Mouse (Mus musculus) lung, postnatal 4 days (tissue): ENCODE measurements around the gene Rrp15.
"Not testable (repeated sequence)": the region's sequence is repeated elsewhere in the genome, so short reads cannot be mapped to it uniquely, and the experiment has no call there.

Experiments
- DNase-seq, 2 experiments: peaks; one replicate each; pipeline ENCODE4 v3.0.0; 2021

Gene Rrp15

DNA sequence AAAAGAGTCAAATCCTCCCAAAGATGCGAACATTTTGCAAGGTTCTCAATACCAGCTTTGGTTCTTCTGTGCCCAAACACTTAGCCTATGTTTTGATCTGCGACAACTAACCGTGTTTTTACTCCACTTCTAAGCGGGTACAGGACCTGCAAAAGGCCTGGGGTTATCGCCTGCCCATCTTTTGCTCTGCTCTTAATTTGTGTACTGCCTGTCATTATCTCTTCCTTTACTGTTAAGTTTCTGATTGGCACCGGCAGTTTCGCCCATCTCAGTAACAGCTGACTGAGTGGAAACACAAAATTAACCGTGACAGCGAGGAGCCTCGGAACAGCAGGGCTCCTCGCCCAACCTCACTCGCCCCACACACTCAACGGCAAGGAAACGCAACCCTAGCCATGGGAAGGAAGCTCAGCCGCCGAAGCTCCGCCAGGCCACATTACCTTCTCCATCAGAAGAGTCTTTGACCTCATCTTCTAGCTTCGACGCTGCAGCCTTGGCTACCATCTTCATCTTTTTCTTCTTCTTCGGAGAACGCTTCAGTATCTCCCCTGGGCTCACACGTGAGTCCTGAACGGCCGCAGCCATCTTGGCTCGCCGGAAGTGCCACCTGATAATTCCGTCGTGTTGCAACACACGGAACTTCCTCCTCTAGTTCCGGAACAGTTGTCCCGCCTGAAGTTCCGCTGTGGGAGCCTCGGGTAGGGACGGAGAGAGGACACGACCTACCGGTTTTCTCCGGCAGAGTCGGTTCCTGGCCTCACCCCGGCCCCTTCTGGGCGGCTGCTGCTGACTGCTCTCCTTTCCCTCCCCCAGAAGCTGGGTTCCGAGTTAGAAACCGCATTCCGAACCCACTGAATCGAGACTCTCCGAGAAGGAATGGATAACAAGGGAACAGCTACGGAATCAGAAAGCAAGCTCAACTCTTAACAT is at the start of gene Rrp15:
Gene Rrp15, minus strand, starts transcription at position 635 of the 930 bp plus-strand sequence.
- peak; percentile 90 to 92 for DNase-seq

DNA sequence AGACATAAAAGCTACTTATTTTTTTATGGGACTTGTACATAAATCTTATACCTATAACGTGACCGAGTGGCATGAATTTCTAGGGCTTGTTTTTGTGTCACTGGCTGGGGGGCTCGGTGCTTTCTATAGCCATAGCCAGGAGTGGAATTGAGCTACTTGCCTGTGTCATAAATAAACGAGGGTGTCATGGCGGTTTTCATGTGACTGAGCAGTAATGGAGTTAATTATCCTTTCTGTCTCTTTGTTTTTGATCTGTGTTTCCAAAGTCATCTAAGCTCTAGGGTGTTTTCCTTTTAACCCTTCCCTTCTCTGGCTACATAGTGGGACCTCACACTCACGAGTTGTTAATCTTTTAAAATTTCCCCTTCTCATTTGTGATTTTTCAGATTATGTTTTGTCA is 48.8 kb upstream of the Rrp15 start:
- DNase-seq = no peak

DNA sequence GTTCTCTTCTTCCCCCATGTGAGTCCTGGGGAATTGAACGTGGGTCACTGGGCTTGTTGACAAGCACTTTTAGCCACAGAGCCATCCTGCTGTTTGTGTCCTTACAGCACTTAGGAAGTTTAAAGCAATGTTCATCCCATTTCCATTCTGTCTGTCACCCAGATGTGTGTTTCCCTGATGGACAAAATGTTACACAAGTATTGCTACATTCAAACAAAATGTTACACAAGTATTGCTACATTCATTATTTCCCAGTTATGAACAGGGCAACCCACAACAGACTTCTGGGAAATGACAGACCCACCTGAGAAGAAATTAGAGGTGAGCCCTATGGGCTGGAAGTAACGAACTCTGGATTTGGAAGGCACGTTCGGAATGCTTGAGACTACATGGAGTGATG is 36.2 kb upstream of the Rrp15 start:
- DNase-seq = no peak

DNA sequence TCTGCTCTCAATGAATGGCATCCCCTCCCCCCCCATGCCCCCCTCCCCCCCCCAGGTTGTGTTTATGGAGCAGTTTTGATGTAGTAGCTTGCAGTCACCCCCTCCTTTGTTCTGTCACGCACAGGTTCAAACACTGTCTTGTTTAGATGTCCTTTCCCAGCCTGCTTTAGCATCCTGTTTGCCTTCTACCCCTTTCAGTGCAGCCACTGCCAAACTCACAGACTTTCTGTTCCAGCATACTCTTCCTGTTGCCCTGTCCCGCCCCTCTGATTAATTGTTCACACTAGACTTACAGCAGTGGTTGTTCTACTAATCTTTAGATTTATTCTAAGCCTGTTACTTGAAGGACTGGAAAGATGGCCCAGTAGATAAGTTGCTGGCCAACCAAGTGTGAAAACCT is 31.7 kb upstream of the Rrp15 start:
- DNase-seq = peak; percentile 24 to 43

DNA sequence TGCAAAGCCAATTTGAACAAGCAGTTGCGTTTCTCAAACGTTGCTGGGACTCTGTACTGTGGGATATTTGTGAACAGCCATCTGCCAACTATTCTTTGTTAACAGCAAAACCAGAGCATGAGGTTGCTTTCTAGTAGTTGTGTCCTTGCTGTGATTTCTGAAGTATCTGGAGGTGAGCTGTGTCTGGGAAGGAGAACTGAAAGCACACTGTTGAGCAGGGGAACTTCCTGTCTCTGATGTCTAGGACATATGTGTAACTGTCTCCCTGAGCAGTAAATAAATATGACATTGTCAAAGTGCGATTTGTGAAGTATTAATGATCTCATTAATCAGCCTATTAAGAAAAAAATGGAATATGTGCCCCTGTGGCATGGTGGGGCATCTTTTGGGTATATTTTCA is 24.0 kb upstream of the Rrp15 start:
- no peak for DNase-seq

DNA sequence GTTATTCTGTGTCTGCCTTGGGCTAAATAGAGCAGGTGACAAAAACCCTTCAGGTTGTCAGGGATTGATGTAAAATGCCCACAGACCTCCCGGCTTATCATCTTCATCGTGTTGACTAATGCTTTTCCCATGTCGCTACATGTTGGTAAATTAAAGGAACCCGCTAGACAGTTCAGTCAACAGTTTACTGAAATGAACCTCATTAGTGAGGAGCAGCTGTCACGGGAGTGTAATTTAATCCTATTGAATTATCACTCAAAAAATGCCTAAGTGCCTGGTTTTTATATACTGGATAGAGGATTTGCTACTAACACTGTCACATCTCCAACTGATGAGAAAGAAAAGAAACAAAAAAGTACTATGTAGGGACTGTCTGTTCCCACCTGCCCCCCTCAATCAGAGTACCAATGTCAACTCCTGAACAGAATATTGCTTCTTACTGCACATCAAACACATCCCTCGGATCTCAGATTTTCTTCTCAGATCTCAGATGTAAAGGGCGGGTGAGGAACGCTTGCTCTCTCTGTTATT is 23.5 kb upstream of the Rrp15 start:
- DNase-seq = no peak

DNA sequence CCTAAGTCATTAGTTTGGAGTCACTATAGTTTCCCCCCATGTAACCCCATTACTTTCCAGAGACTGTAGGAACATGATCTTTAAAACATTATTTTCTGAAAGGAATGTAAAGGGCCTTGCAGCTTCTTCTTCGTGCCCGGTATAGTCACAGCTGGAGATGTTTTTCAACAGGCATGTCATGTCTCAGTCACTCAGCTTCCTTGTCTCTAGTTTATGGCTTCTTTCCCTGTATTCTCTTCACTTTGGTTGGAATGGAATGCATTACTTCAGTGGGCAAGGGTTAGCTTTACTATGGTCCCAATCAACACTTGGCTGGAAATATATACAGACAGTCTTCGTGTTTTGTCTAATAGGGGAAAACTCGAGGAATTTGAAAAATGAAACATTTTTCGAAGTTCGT is 22.8 kb upstream of the Rrp15 start:
- DNase-seq = no peak

DNA sequence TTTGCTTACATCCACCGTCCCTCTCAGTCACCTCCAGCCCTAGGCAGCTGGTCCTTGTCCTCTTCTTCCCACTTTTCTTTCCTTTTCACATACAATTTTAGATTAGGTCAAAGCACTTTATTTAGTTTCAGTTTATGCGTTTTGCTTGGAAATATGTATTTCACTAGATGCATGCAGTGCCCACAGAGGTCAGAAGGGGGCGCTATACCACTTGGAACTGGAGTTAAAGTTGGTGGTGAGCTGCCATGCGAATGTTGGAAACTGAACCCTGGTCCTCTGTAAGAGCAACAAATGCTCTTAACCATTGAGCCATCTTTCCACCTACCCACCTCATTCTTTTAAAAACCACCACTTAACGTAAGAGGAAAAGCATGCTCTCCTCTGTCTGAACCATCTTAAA is 21.5 kb upstream of the Rrp15 start:
- no peak for DNase-seq

DNA sequence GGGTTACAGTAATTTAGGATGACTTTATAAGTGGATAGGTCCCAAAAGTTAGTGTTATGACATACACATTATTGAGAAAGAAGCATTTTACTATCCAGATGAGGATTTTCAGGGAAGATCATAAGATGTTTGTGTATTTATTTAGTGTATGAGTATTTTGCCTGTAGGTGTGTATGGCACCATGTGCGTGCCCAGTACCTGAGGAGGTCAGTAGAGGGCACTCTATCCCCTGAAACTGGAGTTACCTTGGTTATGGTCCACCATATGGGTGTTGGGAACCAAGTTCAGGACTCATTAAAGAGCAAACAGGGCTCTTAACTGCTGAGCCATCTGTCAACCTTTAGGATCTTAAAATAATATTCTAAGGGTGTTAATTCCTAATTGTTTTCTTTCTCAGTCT is 19.2 kb upstream of the Rrp15 start:
- DNase-seq = no peak

DNA sequence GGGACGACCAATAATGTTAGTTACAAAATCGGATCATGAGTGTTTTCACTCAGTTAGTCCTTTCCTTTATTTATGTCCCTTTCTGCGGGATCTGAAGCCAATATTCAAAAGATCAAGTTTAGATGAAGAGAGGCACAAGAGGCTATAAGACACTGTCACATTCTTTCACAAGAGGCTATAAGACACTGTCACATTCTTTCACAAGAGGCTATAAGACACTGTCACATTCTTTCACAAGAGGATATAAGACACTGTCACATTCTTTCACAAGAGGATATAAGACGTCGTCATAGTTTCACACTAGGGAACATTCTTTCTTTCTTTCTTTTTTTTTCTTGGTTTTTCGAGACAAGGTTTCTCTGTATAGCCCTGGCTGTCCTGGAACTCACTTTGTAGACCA is 14.3 kb upstream of the Rrp15 start:
- not testable (repeated sequence) for DNase-seq

DNA sequence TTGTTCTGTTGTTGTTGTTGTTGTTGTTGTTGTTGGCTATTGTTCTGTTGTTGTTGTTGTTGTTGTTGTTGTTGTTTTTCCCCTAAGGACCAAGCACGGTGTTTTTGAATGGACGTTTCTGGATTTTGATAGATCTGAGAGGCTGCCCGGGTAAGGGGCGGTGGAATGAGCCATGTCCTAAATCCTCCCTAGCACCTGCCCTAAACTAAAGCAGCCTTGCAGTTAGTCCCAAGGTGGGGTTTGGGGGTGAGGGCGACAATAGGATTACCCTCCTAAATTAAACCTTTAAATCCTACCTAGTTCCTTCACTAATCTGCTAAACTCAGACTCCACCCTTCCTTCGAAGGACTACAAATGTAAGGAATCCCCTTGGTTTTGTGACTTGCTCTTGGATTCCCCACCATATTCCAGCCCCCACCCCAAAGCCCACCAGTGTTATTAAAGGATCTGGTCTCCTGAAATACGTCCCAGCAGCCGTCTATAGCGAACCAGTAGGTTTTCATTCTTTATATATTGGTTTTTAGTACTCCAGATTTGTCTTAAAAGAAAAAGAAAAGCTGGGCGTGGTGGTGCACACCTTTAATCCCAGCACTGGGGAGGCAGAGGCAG is 621 bp upstream of the Rrp15 start:
- no peak for DNase-seq

DNA sequence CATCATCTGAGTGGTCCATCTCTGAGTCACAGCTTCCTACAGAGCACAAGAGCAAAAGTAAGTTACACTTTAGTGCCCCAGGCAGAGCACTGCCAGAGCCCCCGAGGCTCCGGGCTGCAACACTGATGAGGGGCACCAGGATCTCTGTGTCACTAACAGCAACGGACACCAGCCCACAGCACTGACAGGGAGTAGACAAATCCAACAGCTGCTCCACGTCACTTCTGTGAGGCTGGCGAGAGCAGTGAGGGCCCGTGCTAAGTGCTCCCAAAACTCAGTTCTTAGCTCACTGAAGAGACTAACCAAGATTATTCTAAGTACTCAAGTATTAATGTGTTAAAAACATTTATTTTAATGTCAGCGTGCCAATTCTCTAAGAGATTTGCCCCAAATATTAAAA is 9.3 kb downstream of the Rrp15 start:
- no peak for DNase-seq

DNA sequence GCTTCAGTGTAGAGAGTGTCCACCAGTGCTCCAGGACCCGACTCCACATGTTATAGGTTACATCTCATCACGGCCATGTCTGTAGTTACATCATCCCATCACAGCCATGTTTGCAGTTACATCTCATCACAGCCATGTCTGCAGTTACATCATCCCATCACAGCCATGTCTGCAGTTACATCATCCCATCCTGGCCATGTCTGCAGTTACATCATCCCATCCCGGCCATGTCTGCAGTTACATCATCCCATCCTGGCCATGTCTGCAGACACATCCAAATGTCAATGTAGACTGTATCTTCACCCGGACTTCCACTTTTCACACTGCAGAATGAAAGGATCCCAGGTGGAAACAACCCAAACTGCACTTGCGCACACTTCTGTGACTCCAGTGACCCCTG is 13.6 kb downstream of the Rrp15 start:
- DNase-seq = no peak

DNA sequence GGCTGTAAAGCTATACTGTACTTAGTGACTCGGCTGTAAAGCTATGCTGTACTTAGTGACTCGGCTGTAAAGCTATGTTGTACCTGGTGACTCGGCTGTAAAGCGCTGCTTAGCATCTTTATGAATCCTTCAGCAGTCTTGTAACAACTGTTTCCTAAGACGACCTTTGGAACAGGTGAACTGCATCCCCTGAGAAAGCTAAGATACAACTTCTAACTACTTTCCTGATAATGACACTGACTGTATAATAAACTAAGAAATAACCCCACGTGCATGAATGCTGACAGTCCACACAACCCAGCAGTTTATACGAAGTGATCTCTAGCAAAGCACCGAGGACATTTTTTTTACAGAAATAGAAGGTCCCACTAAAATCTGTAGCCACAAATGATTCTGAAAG is 16.1 kb downstream of the Rrp15 start:
- DNase-seq = no peak

DNA sequence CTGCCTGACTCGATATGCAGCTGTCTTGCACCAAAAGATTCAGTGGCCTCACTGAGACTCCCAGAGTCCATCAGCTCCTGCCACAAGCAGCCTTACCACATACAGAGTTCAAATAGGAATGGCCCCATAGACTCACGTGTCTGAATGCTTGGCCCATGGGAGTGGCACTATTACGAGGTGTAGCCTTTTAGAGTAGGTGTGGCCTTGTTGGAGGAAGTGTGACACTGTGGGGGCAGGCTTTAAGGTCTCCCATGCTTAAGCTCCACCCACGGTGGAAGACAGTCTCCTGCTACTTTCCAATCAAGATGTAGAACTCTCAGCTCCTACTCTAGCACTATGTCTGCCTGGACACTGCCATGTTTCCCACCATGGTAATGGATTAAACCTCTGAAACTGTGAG is 20.4 kb downstream of the Rrp15 start:
- no peak for DNase-seq

DNA sequence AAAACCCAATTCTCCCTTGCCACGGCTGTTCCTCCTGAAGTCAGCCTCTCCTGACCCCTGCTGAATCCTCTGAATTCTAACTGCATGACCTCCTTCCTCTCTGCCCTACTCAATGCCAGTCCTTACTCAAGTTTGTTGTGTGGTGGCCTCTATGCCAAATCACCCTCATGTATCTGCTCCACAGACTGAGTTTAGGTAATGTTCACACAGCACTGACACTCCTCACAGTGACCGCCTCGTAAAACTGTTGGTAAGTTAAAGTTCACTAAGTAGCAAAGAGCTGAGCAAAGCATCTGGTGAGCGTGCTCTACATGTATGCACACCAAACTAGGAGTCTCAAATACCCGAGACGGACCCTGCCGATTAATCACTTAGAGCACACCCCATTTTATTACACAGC is 23.0 kb downstream of the Rrp15 start:
- DNase-seq = no peak

DNA sequence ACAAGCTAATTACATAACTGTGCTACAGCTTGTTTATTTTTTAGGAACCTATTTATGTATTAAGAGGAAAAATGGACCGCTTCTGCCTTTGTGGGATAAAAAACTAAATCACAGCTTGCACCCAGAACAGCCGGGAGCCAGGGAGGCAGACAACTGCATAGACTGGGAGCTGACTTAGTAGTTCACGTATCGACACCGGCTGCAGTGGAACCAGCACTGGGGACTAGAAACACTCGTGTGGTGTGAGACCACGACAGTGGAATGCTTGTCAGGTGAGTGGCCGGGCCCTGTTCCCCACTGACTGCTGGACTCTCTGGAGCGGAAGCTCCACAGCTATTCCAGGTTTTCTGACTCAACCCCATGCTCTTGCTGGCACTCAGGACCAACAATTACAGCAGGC is 26.9 kb downstream of the Rrp15 start:
- DNase-seq = no peak

DNA sequence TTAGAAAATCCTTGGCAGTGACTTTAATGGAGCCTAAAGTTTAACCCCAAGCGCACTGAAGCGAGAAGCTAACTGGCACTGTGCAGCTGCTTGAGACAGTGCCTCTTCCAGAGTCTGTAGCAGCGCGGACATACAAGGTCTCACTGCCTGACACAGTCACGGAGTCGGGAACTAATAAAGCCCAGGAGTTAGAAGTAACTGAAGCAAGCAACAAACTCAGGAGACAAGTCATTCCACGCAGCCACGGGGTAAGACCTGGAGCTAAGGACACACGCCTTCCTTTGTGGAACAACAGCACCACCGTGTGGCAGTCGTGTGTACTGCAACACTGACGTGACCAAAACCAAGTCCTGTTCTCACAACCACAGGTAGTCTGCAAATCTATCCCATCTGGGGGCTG is 27.3 kb downstream of the Rrp15 start:
- peak; percentile 78 to 86 for DNase-seq

DNA sequence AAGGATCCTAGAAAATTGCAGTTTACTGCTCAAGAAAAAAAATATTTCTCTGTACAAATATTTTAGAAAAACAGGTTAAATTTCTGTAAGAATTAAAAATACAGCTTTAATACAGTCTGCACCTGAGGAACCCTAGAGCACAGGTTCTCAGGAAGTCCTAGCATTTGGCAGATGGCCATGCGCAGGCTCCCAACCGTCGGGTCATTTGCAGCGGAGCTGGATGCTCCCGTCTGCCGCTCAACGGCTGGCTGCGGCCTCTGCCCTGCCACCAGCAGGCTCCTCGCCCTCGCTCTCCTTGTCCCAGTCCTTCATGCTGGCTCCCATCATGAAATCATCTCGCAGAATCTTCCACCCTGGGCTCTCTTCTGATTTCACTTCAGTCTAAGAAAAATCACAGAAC is 28.0 kb downstream of the Rrp15 start:
- DNase-seq = no peak

DNA sequence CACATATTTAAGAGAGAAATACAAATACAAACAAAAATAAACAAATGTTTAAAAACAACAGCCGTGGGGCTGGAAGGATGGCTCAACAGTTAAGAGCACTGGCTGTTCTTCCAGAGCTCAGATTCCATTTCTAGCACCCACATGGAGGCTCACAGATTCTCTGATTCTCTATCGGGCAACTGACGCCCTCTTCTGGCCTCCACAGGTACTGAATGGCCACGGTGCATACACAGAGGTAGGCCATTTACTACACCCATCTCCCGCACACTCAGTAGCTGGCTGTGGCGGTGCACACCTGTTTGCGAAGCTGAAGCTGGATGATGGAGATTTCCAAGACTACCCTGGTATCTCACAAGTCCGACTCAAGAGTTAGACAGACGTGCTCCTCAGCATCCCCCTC is 29.4 kb downstream of the Rrp15 start:
- DNase-seq = no peak

DNA sequence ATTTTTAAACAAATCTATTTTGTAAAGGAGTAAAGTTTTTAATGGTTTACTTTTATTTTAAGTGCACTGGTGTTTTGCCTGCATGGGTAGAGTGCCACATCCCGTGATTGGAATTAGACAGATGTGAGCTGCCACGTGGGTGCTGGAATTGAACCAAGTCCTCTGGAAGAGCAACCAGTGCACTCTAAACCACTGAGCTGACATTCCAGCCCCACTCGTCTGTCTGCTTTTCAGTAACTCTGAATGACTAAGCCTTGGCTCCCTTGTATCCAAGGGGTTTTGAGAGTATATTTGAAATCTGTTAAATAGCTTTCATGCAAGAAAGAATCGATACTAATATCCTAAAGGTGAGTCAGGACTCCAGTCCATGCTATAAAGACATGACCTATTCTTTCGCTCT is 30.3 kb downstream of the Rrp15 start:
- no peak for DNase-seq

DNA sequence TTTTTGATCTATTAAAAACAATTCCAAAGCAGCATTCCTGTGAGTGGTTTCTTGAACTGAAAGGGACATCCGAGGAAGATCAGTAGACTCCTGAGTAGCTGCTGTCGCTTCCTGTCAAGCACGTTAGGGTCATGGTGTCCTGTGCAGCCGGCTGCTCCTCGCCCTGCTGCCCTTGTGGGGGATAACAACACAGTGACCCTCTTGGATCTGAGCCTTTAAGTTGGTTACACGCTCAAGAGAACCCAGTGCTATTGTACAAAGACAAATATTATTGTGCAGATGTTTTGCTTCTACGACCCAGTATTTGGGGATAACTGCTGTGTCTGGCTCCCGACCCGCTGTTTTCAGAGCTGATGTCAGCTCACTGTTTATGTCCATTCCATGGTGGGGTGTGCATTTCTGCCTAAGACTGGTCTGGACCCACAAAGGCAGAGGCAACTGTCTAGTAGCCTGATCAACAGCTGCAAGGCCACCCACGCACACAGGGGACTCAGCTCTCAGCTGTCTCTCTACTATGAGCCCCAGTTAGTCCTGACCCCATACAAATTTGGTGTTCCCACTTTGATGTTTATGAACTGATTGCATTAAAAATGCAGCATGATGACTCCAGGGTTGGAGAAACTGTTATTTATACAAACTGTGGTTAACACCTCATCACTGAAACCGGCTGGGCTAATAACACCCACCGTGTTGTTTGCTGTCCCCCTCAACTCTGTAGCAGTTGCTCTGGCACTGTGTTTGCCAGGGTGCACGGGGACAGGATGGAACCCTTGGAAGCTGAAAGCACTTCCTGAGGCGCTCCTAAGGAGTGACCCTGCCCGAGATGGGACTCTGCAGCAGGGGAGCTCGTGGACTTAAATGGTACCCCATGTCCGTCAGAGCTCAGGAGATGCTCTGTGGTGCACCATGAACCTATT is 33.9 kb downstream of the Rrp15 start:
- DNase-seq = peak; percentile 56 to 89

DNA sequence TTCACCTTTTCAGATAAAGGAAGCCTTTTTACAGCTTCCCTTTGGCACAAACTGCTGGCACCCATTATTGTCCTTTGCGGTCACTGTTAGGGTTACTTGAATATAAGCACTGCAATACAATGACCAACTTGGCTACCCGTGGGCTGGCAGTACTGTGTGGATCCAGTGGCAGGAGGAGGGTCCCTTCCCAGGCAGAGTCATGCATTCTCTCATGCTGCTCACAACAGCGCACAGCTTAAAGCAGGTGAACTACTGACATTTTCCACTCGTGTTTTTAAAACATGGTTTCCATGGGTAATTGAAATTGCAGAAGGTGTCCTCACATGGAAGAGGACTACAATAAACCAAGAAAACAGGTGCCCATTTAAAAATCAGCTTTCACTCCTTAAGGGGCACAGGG is 34.9 kb downstream of the Rrp15 start:
- no peak for DNase-seq
